Mouse (Mus musculus): Measurements from ENCODE around the gene Katnbl1. TPM values are rescaled to one million over a fixed set of nuclear protein-coding genes. Genes with fewer than 3 reads are reported as not detected.

Gene Katnbl1
- 32.4 and 39.1 TPM in 2 replicates for polyA plus RNA-seq (2015; fragmentation: Nextera tagmentation; extraction: Ambion mirVana)

DNA sequence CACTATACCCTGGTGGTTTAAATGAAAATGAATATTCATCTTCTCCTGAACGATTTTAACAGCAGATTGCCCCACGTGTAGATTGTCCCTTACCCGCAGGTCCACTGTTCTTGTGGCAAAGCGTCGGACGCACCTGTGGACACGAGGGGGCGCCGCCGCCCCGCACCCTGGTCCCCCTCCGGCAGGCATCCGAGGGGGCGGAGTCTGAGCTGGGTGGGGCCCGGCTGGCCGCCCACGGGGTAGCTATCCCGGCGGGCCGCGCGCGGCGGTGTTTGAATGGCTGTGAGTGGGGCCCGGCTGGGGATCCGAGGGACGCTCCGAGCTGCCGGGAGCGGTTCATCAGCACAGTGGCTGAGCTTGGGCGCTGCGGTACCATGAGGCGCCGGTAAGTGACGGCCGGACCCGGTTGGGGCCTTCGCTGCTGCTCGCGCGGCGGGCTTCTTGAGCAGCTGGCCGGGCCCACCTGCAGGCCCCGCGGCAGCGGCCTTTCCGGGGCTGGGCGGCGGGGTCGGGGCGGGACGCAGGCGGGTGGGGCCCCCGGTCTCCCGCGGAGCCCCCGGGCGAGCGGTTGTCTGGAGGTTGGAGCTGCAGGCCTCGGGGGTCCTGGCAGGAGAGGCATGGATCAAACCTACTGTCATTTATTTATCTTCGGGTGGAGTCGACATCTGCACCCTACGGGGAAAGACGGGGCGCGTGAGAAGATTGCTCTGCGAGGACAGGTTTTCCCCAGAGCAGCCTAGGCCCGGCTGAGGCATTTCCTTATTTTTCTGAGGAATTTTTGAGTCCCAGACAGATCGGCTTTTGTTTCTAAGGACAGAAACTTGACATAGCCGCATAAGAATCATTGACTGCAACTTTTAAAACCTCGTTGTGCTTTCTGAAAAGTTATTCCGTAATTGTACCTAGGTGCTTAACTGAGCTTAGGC is at the start of gene Katnbl1:
TSS of gene Katnbl1 (plus strand) at position 239 of the 926 bp plus-strand sequence.
- peak within 1 kb of the TSS; percentile 96 for H3K9ac ChIP-seq (replicated peaks)
- no peaks in the 10 kb centered on the region for H3K36me3 ChIP-seq
- ATAC-seq, result peak; percentile 99
- peak within 1 kb of the TSS; percentile 89 for H3K27ac ChIP-seq
- H3K4me2 ChIP-seq (replicated peaks), result peak within 1 kb of the TSS; percentile 65
- WGBS, result under 1% methylated on average over 65 of the region's 72 CpGs
- no peaks in the 10 kb centered on the region for H3K9me3 ChIP-seq
- peaks cover 16% of the 10 kb centered on the region for H3K4me1 ChIP-seq (replicated peaks)
- H3K4me3 ChIP-seq (replicated peaks), result peak within 1 kb of the TSS; percentile 96
- 0 out of 2 replicates have a peak, but pooled peaks cover 3% of the 10 kb centered on the region for H3K27me3 ChIP-seq

DNA sequence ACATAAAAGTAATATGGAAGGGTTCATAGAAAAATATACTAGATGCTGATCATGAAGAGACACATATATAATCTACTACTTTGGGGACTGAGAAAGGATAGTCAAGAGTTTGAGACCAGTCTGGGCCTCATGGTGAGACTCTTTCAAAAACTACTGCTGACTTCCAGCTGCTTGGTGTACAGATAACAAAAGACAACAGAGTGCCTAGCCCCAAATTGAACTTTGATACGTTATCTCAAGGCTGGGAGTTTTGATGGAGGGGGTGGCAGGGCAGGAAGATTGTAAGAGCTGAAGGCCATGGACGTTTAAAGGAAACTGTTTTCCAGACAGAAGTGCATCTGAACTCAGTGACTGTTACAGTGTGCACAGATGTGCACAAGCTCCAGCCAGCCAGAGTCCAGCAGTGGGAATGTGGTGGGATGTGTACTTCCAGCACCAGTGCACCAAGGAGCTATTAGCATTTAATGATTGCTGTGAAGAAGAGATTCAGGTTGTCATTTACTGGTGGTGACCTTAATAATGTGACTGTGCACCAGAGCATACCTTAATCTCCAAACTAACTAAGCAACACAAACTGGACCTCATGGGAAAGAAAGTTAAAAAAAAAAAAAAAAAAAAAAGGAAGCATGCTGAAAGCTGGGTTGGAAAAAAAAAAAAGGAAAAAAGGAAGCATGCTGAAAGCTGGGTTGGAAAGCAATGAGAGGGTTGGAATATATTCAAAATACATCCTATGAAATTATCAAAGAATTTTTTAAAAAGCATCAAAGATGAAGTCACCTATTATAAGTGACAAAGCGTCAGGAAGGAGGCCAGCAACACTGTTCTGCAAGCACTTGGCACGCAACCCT is 46.7 kb upstream of the Katnbl1 start:
- ATAC-seq, result no peak
- no peaks in the 10 kb centered on the region for H3K27me3 ChIP-seq
- no peak overlapping the region for H3K4me2 ChIP-seq (replicated peaks)
- H3K27ac ChIP-seq, result no peak overlapping the region
- no peak overlapping the region for H3K4me3 ChIP-seq (replicated peaks)
- 77% methylated on average over 4 of the region's 4 CpGs for WGBS
- no peaks in the 10 kb centered on the region for H3K9me3 ChIP-seq
- H3K36me3 ChIP-seq, result peaks cover 19% of the 10 kb centered on the region
- H3K4me1 ChIP-seq (replicated peaks), result no peaks in the 10 kb centered on the region
- no peak overlapping the region for H3K9ac ChIP-seq (replicated peaks)

GRCm38 (mm10) chr2:112337211-112337610 is 41.8 kb upstream of the Katnbl1 start:
- Histone ChIP-seq H3K9ac (replicated peaks) (no peak overlapping the region), H3K27ac (no peak overlapping the region), H3K4me1 (replicated peaks) (no peaks in the 10 kb centered on the region), H3K4me2 (replicated peaks) (no peak overlapping the region), H3K4me3 (replicated peaks) (no peak overlapping the region), H3K36me3 (peaks cover 41% of the 10 kb centered on the region), H3K9me3 (no peaks in the 10 kb centered on the region), H3K27me3 (no peaks in the 10 kb centered on the region)
- ATAC-seq, result no peak
- WGBS, result 91% methylated on average over 6 of the region's 6 CpGs

DNA sequence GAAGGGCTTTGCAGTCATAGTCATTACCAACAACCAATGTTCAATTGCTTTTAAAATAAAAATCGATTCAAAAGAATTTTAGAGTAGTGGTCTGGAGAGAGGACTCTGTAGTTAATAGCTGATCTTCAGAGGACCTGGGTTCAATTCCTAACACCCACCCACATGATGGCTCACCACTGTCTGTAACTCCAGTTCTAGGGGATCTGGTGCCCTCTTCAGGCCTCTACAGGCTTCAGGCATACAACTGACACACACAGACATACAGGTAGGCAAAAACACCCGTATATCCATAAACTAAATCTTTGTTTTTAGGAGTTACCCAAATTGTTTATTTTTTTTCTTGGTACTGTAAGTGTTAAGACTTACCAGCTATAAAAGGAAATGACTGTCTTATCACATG is 39.3 kb upstream of the Katnbl1 start:
- Histone ChIP-seq H3K4me1 (replicated peaks) (no peaks in the 10 kb centered on the region), H3K4me2 (replicated peaks) (no peak overlapping the region), H3K36me3 (peaks cover 42% of the 10 kb centered on the region), H3K27me3 (no peaks in the 10 kb centered on the region), H3K9ac (replicated peaks) (no peak overlapping the region), H3K27ac (no peak overlapping the region), H3K9me3 (no peaks in the 10 kb centered on the region), H3K4me3 (replicated peaks) (no peak overlapping the region)
- WGBS, result 92% methylated on average over 2 of the region's 2 CpGs
- ATAC-seq, result no peak

DNA sequence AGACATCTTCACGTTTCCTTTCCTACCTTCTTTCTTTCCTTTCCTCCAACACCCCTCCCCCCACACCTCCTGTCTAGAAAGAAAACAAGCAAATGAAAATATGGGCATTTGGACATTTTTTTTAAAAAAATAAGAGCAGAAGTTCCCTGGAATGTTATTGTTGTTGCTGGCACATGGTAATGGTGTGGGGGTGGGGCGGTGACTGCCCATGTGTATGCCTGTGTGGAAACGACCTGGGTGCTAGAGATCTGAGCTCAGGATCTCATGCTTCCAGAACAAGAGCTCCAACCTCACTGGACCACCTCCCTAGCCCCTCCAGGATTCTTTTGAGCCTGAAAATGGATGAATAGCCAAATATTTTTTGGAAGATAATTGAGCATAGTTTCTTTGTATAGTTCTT is 37.9 kb upstream of the Katnbl1 start:
- Histone ChIP-seq H3K4me2 (replicated peaks) (no peak overlapping the region), H3K27ac (no peak overlapping the region), H3K4me1 (replicated peaks) (no peaks in the 10 kb centered on the region), H3K9ac (replicated peaks) (no peak overlapping the region), H3K27me3 (no peaks in the 10 kb centered on the region), H3K9me3 (no peaks in the 10 kb centered on the region), H3K4me3 (replicated peaks) (no peak overlapping the region), H3K36me3 (peaks cover 44% of the 10 kb centered on the region)
- WGBS, result 79% methylated on average over 3 of the region's 3 CpGs
- ATAC-seq, result no peak

- no peaks in the 10 kb centered on the region for H3K27me3 ChIP-seq
- no peak overlapping the region for H3K4me2 ChIP-seq (replicated peaks)
- H3K36me3 ChIP-seq, result peaks cover 64% of the 10 kb centered on the region
- H3K9ac ChIP-seq (replicated peaks), result no peak overlapping the region
- 91% methylated on average over 3 of the region's 3 CpGs for WGBS
- H3K9me3 ChIP-seq, result no peaks in the 10 kb centered on the region
- H3K27ac ChIP-seq, result no peak overlapping the region
- ATAC-seq, result no peak
- H3K4me1 ChIP-seq (replicated peaks), result no peaks in the 10 kb centered on the region
- no peak overlapping the region for H3K4me3 ChIP-seq (replicated peaks)
These were observed 30.8 kb upstream of the Katnbl1 start for GRCm38 (mm10) chr2:112348246-112348645.

DNA sequence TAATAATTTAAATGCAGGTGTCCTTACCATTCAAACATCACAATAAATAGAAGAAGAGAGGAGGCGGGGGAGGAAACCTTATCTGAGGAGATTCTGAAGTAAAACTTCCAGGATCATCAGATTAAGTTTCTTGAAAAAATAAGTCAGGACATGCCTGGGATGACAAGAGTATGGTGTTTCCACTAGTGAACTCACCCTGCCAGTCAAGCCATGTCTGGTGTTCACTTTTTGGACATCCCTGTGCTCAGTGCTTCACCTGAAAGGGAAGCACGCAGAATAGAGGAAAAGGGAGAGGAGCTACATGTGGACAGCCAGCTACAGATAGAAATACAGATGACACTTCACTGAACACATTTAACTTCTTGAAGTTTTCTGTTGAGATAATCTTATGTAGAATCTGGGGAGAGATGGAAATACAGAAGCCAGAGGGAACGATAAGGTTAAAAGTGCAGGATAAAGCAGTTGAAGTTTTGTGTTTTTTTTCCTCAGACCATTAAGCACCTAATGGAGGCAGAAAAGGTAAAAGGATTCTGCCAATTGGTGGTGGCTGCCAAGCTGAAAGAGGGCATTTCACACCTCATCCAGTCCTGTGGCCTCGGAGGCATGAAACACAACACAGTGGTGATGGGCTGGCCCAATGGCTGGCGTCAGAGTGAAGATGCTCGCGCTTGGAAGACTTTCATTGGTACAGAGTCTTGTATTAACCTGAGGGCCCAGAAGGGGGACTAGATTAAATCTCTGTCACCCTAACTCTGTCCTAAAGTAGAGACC is 25.1 kb upstream of the Katnbl1 start:
- H3K9me3 ChIP-seq, result no peaks in the 10 kb centered on the region
- no peak overlapping the region for H3K9ac ChIP-seq (replicated peaks)
- no peak overlapping the region for H3K4me2 ChIP-seq (replicated peaks)
- H3K27ac ChIP-seq, result no peak overlapping the region
- H3K36me3 ChIP-seq, result peaks cover 78% of the 10 kb centered on the region
- H3K4me1 ChIP-seq (replicated peaks), result no peaks in the 10 kb centered on the region
- no peaks in the 10 kb centered on the region for H3K27me3 ChIP-seq
- 91% methylated on average over 7 of the region's 7 CpGs for WGBS
- no peak for ATAC-seq
- H3K4me3 ChIP-seq (replicated peaks), result no peak overlapping the region

GRCm38 (mm10) chr2:112359611-112360010 is 19.4 kb upstream of the Katnbl1 start:
- Histone ChIP-seq H3K9me3 (no peaks in the 10 kb centered on the region), H3K4me1 (replicated peaks) (no peaks in the 10 kb centered on the region), H3K4me3 (replicated peaks) (no peak overlapping the region), H3K9ac (replicated peaks) (no peak overlapping the region), H3K36me3 (peaks cover 85% of the 10 kb centered on the region), H3K27me3 (no peaks in the 10 kb centered on the region), H3K27ac (no peak overlapping the region), H3K4me2 (replicated peaks) (no peak overlapping the region)
- no peak for ATAC-seq
- 83% methylated on average over 2 of the region's 2 CpGs for WGBS

DNA sequence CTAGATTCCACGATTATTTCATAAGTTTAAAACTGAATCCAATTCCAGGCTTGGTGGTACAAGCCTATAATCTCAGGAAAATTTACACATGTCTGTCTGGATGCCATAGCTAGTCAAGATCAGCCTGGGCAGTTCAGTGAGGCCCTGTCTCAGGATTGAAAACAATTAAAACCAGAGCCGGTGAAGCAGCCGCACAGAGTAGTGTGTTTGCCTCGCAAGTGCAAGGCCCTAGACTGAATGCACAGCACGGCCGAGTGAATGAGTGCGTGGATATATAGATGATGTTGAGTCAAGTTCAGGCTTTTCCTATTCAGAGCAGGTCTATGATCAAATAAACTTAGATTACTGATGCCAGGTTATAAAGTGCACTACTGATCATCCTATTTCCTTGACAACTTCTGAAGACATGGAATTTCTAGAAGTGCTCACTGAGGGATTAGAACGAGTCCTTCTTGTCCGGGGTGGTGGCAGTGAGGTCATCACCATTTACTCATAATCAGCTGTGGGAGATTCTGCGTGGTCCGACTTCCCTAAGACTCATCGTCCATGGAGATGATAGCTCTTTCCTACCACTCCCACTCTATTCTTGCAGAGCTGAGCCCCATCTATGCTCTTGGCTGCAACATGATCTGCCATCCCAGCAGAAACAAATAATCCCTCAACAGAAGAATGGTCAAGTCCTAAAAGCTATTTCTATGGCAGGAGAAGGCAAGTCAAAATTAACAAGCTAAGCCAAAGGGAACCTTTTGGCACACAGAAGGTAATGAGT is 18.8 kb upstream of the Katnbl1 start:
- no peaks in the 10 kb centered on the region for H3K4me1 ChIP-seq (replicated peaks)
- H3K36me3 ChIP-seq, result peaks cover 86% of the 10 kb centered on the region
- H3K4me2 ChIP-seq (replicated peaks), result no peak overlapping the region
- ATAC-seq, result no peak
- H3K9me3 ChIP-seq, result no peaks in the 10 kb centered on the region
- WGBS, result 92% methylated on average over 12 of the region's 12 CpGs
- no peak overlapping the region for H3K9ac ChIP-seq (replicated peaks)
- H3K4me3 ChIP-seq (replicated peaks), result no peak overlapping the region
- H3K27ac ChIP-seq, result no peak overlapping the region
- no peaks in the 10 kb centered on the region for H3K27me3 ChIP-seq

- ATAC-seq, result no peak
- H3K9me3 ChIP-seq, result no peaks in the 10 kb centered on the region
- H3K27me3 ChIP-seq, result no peaks in the 10 kb centered on the region
- H3K4me1 ChIP-seq (replicated peaks), result no peaks in the 10 kb centered on the region
- 91% methylated on average over 2 of the region's 2 CpGs for whole genome bisulfite sequencing
- no peak overlapping the region for H3K4me2 ChIP-seq (replicated peaks)
- no peak overlapping the region for H3K27ac ChIP-seq
- no peak overlapping the region for H3K9ac ChIP-seq (replicated peaks)
- peaks cover 84% of the 10 kb centered on the region for H3K36me3 ChIP-seq
- no peak overlapping the region for H3K4me3 ChIP-seq (replicated peaks)
These were observed 18.2 kb upstream of the Katnbl1 start for GRCm38 (mm10) chr2:112360781-112361169.

GRCm38 (mm10) chr2:112367222-112367621 is 11.8 kb upstream of the Katnbl1 start:
- Histone ChIP-seq H3K36me3 (peaks cover 26% of the 10 kb centered on the region), H3K27me3 (no peaks in the 10 kb centered on the region), H3K4me3 (replicated peaks) (peak overlapping the region; percentile 86), H3K4me1 (replicated peaks) (peaks cover 17% of the 10 kb centered on the region), H3K9ac (replicated peaks) (peak overlapping the region; percentile 79), H3K9me3 (no peaks in the 10 kb centered on the region), H3K4me2 (replicated peaks) (peak overlapping the region; percentile 70), H3K27ac (no peak overlapping the region; the same call in 1 of the 2 replicates)
- peak; percentile 47 for ATAC-seq
- 20% methylated on average over 15 of the region's 15 CpGs for WGBS
